Mouse (Mus musculus) stomach, postnatal 0 days (tissue): ENCODE data around the gene Plvap. TPM values are rescaled to one million over a fixed set of nuclear protein-coding genes. Genes with fewer than 3 reads are reported as not detected.
A peak's percentile ranks its signal among the peaks of the same experiment; 100 is the strongest.

Source experiments
- ATAC-seq: fragments of 200-750 bp; cut with Nextera tagmentation; 2 replicates; pipeline ENCODE4 v1.8.0; 2017; ENCODE audit not compliant: low FRiP score, low TSS enrichment
- DNase-seq: peaks from one replicate; pipeline ENCODE4 v3.0.0-alpha.2; 2016; ENCODE audit warnings: low spot score
- H3K27ac ChIP-seq: fragments of 300-500 bp; sonication (generic); replicated peaks from 2 replicates; pipeline ENCODE4 v1.5.1; 2014; ENCODE audit warnings: mild to moderate bottlenecking, control low read depth
- H3K27me3 ChIP-seq: fragments of 300-500 bp; sonication (generic); 2 replicates; pipeline ENCODE4 v1.6.1; 2014; ENCODE audit warnings: low read length; ENCODE audit not compliant: control insufficient read depth, insufficient read depth
- H3K36me3 ChIP-seq: fragments of 300-500 bp; sonication (generic); 2 replicates; pipeline ENCODE4 v1.6.1; 2014; ENCODE audit warnings: low read length, mixed read lengths; ENCODE audit not compliant: control insufficient read depth, insufficient read depth
- H3K4me1 ChIP-seq: fragments of 300-500 bp; sonication (generic); replicated peaks from 2 replicates; pipeline ENCODE4 v1.6.1; 2014; ENCODE audit warnings: antibody characterized with exemption; ENCODE audit not compliant: control insufficient read depth, insufficient read depth
- H3K4me2 ChIP-seq: fragments of 300-500 bp; sonication (generic); replicated peaks from 2 replicates; pipeline ENCODE4 v1.6.1; 2014; ENCODE audit warnings: low read depth, mild to moderate bottlenecking, control low read depth, moderate library complexity
- H3K4me3 ChIP-seq: fragments of 300-500 bp; sonication (generic); 2 replicates; pipeline ENCODE4 v1.5.1; 2014; ENCODE audit warnings: low read depth, low read length, control low read depth
- H3K9ac ChIP-seq: fragments of 300-500 bp; sonication (generic); 2 replicates; pipeline ENCODE4 v1.6.1; 2014; ENCODE audit warnings: mild to moderate bottlenecking, low read length, control low read depth, mixed read lengths
- H3K9me3 ChIP-seq: fragments of 300-500 bp; sonication (generic); 2 replicates; pipeline ENCODE4 v1.6.1; 2016; ENCODE audit warnings: low read length; ENCODE audit not compliant: control insufficient read depth
- CTCF ChIP-seq: IDR thresholded peaks from 2 replicates; pipeline ENCODE4 v1.5.1; 2016; ENCODE audit warnings: antibody characterized with exemption, low read depth, mild to moderate bottlenecking, moderate library complexity
- EP300 ChIP-seq: optimal IDR thresholded peaks from 2 replicates; pipeline ENCODE3; 2016; ENCODE audit warnings: antibody characterized with exemption
- WGBS: fragments of 180-500 bp; shearing (Covaris S2); extraction: QIAGEN DNeasy Blood & Tissue Kit; methylation state at CpG from one replicate; pipeline ENCODE4 v1.1.7; 2014; 5-methylcytosine and 5-hydroxymethylcytosine counted together
- polyA plus RNA-seq: library from polyadenylated mRNA; unstranded; fragments of >200 nt; fragmentation: Nextera tagmentation; extraction: Ambion mirVana; gene quantifications from 2 replicates; pipeline ENCODE4 v1.2.1, GENCODE M21; 2015

Plvap gene
- polyA plus RNA-seq, 1 experiment from 2014 or later = 56.3 TPM

DNA sequence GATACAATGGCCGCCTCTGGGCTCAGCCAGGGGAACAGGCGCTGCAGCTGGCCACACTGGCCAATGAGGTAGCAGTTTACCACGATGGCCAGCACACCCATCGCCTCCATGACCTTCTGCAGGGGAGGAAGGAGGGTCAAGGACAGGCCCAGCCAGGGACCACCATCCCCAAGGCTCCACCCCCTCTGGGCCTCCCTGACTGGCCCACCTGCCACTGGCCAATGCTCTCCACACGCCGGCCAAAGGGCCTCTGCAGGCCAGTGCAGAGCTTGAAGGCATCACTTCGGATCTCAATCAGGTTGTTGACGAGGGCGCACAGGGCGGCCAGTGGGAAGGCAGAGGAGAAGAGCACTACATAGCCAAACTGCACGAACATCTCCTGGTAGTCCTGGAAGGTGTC, 32.6 kb downstream of the Plvap start:
- Histone ChIP-seq H3K27ac (no peak overlapping the region), H3K9ac (no peak overlapping the region), H3K4me1 (no peaks in the 10 kb centered on the region), H3K4me3 (no peak overlapping the region), H3K9me3 (no peaks in the 10 kb centered on the region), H3K36me3 (no peaks in the 10 kb centered on the region), H3K27me3 (no peaks in the 10 kb centered on the region), H3K4me2 (no peak overlapping the region)
- TF ChIP-seq CTCF (no peak), EP300 (no peak)
- no peak for DNase-seq
- 98% methylated on average over 11 of the region's 11 CpGs for WGBS
- no peak for ATAC-seq

- ATAC-seq = no peak
- peak overlapping the region; percentile 81 for H3K4me2 ChIP-seq
- 52% methylated on average over 14 of the region's 14 CpGs for WGBS
- H3K4me3 ChIP-seq = peak overlapping the region; percentile 64; the same call in 1 of the 2 replicates
- TF ChIP-seq EP300 (no peak), CTCF (peak; percentile 68)
- no peaks in the 10 kb centered on the region for H3K4me1 ChIP-seq
- peaks cover 4% of the 10 kb centered on the region for H3K36me3 ChIP-seq
- no peak for DNase-seq
- no peak overlapping the region for H3K9ac ChIP-seq
- H3K9me3 ChIP-seq = no peaks in the 10 kb centered on the region
- no peak overlapping the region for H3K27ac ChIP-seq
- H3K27me3 ChIP-seq = no peaks in the 10 kb centered on the region
Observed at GRCm38 (mm10) chr8:71477196-71477845, 34.2 kb downstream of the Plvap start.

- peak; percentile 77 for DNase-seq
- peaks cover 4% of the 10 kb centered on the region for H3K36me3 ChIP-seq
- TF ChIP-seq EP300 (no peak), CTCF (peak; percentile 50)
Observed at GRCm38 (mm10) chr8:71476099-71476940, 35.2 kb downstream of the Plvap start.

GRCm38 (mm10) chr8:71475702-71476075, 35.9 kb downstream of the Plvap start:
- Histone ChIP-seq H3K27me3 (no peaks in the 10 kb centered on the region), H3K9ac (peak overlapping the region; percentile 68; the same call in 1 of the 2 replicates), H3K9me3 (no peaks in the 10 kb centered on the region), H3K27ac (no peak overlapping the region), H3K4me3 (peak overlapping the region; percentile 64), H3K4me1 (no peaks in the 10 kb centered on the region), H3K4me2 (peak overlapping the region; percentile 81), H3K36me3 (peaks cover 4% of the 10 kb centered on the region)
- WGBS = 24% methylated on average over 4 of the region's 4 CpGs
- DNase-seq (no peak), ATAC-seq (no peak)
- no peak for TF ChIP-seq EP300
- TF ChIP-seq CTCF = no peak

More at GRCm38 (mm10) chr8:71476099-71476940, 35.2 kb downstream of the Plvap start:
- Histone ChIP-seq H3K27me3 (no peaks in the 10 kb centered on the region), H3K4me2 (peak overlapping the region; percentile 81), H3K9ac (peak overlapping the region; percentile 68), H3K4me1 (no peaks in the 10 kb centered on the region), H3K27ac (peak overlapping the region; percentile 86), H3K4me3 (peak overlapping the region; percentile 64), H3K9me3 (no peaks in the 10 kb centered on the region)
- 1% methylated on average over 42 of the region's 121 CpGs for WGBS
- peak; percentile 71 for ATAC-seq

DNA sequence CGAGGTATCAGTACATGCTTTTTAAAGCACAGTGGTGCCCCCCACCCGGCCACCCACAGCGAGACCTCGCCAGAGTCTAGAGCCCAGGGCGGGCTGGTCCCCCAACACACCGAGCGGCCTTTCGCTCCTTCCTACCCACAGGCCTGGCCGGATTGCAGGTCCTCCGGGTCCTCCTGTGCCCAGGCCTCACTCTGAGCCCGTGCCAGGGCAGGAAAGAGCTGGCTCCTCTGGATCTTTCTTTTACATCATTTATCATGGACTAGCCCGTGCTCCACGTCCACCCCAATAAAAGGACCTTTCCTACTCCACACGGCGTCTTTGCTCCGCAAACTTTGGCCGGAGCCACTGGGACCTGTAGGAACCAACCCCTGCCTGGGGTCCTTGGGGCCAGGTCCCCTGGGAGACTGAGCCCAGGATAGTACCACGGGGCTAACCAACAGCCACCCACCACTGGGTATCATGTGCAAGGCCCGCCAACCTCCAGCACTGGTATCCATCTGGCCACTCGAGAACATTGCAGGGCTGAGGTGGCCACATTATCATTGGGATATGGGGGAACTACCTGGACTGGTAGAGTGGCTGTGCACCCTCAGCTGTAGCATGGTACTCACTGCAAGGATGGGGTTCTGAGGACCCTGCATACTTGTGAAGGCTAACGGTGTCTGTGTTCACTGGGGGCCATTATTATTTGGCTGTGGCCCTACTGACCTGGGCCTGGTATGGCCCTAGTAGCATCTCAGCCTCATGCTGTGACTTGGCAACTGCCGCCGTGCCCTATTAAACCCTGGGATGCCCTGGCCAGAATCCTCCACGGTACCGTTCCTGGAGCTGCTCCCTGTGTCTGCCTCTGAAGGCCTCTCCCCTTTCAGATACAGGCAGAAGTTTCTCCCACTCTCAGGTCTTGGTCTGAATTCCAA, 36.5 kb downstream of the Plvap start:
- no peak for DNase-seq
- H3K36me3 ChIP-seq = peaks cover 4% of the 10 kb centered on the region
- H3K9me3 ChIP-seq = no peaks in the 10 kb centered on the region
- WGBS = 88% methylated on average over 25 of the region's 25 CpGs
- H3K27me3 ChIP-seq = no peaks in the 10 kb centered on the region
- H3K4me3 ChIP-seq = no peak overlapping the region
- no peak overlapping the region for H3K27ac ChIP-seq
- TF ChIP-seq CTCF (no peak), EP300 (no peak)
- H3K4me1 ChIP-seq = no peaks in the 10 kb centered on the region
- no peak overlapping the region; the same call in 1 of the 2 replicates for H3K4me2 ChIP-seq
- ATAC-seq = no peak
- peak overlapping the region; percentile 18; the same call in 1 of the 2 replicates for H3K9ac ChIP-seq
